Mouse (Mus musculus) thymus, postnatal 10 days (tissue): ENCODE data around the gene Smap1.
"Not testable (repeated sequence)": the region's sequence is repeated elsewhere in the genome, so short reads cannot be mapped to it uniquely, and the experiment has no call there.

Source experiments
- DNase-seq, 2 experiments: peaks; one replicate each; pipeline ENCODE4 v3.0.0; 2021; ENCODE audit warnings: low spot score in 2 of 2

Gene Smap1

GRCm38 (mm10) chr1:23921711-23922529 is at the start of gene Smap1:
Smap1 (minus strand) TSS chr1:23922317.
- DNase-seq = peak; percentile 52 to 69

- not testable (repeated sequence) for DNase-seq
Measured at GRCm38 (mm10) chr1:23971159-23971558, 49.0 kb upstream of the Smap1 start.

GRCm38 (mm10) chr1:23968027-23968725 is 46.1 kb upstream of the Smap1 start:
- no peak for DNase-seq

GRCm38 (mm10) chr1:23966226-23966625 is 44.1 kb upstream of the Smap1 start:
- no peak for DNase-seq

GRCm38 (mm10) chr1:23959415-23959732 is 37.3 kb upstream of the Smap1 start:
- DNase-seq = no peak

- DNase-seq = no peak
Measured at GRCm38 (mm10) chr1:23958668-23959414, 36.7 kb upstream of the Smap1 start.

GRCm38 (mm10) chr1:23958101-23958500 is 36.0 kb upstream of the Smap1 start:
- no peak for DNase-seq

DNA sequence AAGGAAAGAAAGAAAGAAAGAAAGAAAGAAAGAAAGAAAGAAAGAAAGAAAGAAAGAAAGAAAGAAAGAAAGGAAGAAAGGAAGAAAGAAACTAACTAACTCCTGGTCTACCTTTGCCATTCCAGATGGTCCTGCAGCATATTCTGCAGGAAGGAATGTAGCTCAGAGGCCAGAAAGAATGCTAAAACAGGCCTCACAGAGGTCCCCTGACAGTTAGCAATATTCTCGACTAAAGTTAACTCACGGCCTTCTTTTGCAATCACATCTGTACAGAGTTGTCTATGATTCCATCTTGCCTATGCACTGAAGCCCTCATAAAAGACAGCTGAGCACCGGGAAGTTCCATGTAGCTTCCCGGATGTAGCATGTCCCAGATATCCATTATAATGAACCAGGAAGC is 33.4 kb upstream of the Smap1 start:
- no peak for DNase-seq

DNA sequence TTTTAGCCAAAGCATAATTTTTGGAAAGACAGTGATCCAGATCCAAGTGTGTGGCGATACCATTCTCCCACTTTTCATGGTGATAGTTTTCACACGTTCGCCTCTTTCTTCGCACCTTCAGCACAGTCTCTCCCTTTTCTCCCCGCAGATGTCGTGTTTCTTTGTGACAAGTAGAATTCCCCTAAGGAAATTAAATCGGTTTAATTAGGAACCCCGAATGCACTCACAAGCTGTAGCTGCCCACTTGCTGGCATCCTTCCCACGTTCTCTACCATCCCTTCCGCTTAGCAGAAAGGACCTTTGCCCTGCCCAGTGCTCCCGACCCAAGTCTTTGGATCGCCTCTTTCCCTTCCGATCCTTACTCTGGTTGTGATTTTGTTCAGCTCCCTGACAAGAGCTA is 31.8 kb upstream of the Smap1 start:
- no peak for DNase-seq

GRCm38 (mm10) chr1:23948778-23949699 is 26.9 kb upstream of the Smap1 start:
- no peak for DNase-seq

GRCm38 (mm10) chr1:23948290-23948689 is 26.2 kb upstream of the Smap1 start:
- no peak for DNase-seq

DNA sequence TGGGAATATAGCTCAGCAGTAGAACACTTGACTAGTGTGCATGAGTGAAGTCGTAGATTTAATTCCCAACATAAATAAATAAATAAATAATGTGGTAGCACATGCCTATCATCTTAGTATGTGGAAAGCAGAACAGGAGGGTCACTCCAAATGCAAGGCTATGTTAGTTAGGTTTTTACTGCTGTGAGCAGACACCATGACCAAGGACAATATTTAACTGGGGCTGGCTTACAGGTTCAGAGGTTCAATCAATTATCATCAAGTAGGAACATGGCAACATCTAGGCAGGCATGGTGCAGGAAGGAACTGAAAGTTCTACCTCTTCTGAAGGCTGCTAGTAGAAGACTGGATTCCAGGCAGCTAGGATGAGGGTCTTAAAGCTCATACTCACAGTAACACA is 22.0 kb upstream of the Smap1 start:
- no peak for DNase-seq

GRCm38 (mm10) chr1:23943146-23943940 is 21.2 kb upstream of the Smap1 start:
- DNase-seq = no peak

- no peak for DNase-seq
Measured at GRCm38 (mm10) chr1:23935408-23935762, 13.3 kb upstream of the Smap1 start.

DNA sequence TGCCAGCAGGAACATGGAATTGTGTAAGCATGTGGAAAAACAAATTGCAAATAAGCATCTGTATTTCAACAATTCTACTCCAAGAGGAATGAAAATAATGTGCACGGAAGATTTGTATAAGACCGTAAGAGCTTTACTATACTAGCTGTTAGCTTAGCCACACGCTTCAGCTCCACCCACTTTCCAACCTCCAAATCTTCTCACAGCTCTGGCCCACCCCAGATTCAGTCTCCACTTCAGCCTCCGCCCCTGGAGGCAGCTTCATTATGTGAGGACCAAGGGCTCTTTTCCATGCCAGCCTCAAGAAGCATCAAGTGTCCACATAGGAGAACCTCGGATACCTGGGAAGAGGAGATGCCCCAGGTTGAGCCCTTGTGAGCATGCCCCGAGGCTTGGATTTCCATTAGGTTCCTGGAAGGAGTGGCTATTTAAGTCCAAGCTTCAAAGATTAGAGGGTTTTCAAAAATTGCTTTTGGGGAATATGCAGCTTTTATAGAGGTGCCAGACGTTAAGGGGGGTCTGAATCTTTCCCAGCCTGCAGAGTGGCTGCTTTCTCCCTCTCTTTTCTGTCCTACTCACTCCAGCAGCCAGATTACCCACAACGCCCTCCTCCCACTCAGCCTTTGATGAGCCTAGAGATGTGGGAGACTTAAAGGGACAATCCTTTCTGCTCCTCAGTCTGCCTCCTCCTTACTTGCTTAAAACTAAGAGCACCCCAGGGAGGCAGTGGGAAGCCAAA is 12.7 kb upstream of the Smap1 start:
- no peak for DNase-seq

- no peak for DNase-seq
Measured at GRCm38 (mm10) chr1:23929410-23929809, 7.3 kb upstream of the Smap1 start.

DNA sequence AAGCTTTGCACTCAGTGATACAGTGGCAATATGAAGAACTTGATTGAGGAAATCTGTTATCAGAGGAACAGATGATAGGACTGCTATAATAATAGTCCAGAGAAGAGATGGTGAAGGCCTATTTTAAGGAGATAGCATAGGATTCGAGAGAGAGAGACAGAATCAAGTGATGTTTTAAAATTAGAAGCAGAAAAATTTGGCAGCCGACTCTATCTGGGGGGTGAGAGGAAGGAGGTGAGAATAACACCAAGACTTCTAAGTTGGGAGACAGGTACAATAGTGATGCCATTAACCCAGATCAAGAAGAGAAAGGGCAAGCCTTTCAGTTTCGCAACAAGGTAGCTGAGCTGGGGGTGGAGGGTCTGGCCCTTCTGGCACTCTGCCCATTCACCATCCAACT is 6.3 kb upstream of the Smap1 start:
- DNase-seq = no peak

DNA sequence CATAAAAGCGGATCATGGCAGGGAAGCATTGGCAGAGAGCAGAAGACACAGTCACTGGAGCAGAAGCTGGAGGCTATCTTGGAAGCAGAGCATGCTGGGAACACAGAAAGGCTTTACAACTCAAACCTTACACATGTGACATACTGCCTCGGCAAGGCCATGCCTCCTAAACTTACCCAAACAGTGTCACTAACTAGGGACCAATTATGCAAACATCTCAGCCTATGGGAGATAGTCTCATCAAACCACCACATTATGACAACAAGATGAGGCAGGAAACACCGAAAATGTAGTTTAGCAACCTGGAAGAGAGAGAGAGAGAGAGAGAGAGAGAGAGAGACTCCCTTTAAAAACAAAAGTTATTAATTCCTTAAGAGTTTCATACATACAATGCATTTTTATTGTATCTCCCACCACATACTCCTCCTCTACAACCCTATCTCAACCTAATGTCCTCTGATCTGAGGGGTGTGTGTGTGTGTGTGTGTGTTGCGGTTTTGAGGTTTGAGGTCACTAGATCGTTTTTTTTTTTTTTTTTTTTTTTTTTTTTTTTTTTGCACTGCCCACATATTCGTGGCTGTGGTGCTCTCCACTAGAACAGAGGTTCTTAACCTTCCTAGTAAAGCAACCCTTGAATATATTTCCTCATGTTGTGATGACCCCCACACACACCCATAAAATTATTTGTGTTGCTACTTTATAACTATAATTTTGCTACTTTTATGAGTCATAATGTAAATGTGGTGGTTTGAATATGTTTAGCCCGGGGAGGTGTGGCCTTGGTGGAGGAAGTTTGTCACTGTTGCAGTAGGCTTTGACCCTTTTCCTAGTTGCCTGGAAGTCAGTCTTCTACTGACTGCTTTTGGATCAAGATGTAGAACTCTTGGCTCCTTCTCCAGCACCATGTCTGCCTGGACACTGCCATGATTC is 1.9 kb upstream of the Smap1 start:
- DNase-seq = no peak

DNA sequence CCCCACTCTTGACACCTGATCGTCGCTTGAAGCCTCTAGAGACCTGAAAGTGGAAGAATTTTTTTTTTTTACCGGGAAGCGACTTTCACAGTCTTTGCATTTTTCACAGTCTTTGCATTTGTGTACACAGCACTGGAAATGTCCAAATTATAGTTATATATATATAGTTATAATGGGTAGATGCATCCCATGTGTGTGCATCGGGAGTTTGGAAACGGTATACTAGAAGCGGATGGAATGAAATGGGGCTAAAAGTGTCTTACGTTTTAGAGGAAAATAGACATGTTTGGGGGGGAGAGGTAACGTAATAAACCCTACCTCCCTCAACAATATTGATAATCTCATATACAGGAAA is 390 bp upstream of the Smap1 start:
- DNase-seq = no peak
